Mouse (Mus musculus) E14TG2a.4 (cell line): ENCODE results near the gene Creb3l4.

Source experiments
- CTCF ChIP-seq: conservative IDR thresholded peaks from 2 replicates; pipeline ENCODE4 v1.5.1; 2014; ENCODE audit warnings: low read length
- POU5F1 ChIP-seq: IDR thresholded peaks from 2 replicates; pipeline ENCODE4 v1.6.1; 2014; ENCODE audit warnings: low read length, borderline replicate concordance

DNA sequence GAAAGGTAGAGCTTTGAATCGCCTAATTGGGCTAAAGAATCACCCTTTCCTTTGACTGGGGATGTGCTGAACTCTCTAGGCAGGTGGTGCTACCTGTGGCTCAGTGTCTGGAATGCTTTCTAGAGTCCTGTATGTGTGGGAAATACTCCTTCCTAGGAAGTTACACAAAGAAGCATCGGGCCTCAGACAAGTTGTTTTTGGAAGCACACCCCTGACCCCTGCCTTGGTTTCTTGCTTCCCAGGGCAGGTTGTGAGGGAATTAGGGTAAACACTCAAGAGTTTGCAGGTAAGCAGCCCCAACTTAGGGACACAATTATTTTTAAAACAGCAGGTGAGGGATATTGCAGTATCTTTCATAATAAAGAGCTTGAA lies 11.9 kb upstream of the Creb3l4 start:
- no peak for TF ChIP-seq CTCF
- no peak for TF ChIP-seq POU5F1
